Mouse (Mus musculus): Measurements from ENCODE around the gene Man2a1.

Gene Man2a1

DNA sequence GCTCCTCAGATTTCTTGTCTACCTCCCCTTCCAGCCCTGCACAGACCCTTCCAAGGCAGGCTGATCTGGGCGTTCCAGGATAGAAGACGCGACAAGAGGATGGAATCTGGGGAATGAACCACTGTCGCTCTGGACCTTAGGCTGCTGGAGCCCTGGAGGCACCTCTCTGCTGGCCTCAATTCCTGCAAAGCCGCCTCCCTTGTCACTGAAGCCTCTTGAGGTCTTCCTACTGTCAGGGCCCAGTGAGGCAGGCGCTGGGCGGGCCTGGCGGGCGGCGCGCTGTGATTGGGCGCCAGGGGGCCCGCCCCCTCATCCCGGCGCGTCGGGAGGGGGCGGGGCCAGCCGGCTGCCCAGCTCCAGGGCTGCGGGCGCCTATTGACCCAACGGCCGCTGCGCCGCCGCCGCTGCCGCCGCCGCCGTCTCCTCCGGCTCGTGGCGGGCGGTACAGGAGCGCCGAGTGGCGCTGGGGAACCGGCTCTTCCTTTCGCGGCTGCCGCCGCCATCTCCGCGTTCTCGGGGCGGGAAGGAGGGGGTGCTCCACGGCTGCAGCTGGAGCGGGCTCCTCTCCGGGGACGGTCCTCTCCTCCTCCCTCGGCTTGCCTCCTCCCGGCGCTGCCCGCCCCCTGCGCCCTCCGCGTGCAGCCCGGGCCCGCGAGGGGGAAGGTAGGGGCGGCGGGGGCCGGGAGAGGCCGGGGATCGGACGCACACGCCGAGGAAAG, at the start of gene Man2a1:
TSS of gene Man2a1 (plus strand) at position 365 of the 719 bp plus-strand sequence.
- peak; percentile 88 to 91 for DNase-seq

GRCm38 (mm10) chr17:64553358-64553757, 47.2 kb upstream of the Man2a1 start:
- no peak for DNase-seq

- no peak for DNase-seq
Observed at GRCm38 (mm10) chr17:64554901-64555300, 45.6 kb upstream of the Man2a1 start.

DNA sequence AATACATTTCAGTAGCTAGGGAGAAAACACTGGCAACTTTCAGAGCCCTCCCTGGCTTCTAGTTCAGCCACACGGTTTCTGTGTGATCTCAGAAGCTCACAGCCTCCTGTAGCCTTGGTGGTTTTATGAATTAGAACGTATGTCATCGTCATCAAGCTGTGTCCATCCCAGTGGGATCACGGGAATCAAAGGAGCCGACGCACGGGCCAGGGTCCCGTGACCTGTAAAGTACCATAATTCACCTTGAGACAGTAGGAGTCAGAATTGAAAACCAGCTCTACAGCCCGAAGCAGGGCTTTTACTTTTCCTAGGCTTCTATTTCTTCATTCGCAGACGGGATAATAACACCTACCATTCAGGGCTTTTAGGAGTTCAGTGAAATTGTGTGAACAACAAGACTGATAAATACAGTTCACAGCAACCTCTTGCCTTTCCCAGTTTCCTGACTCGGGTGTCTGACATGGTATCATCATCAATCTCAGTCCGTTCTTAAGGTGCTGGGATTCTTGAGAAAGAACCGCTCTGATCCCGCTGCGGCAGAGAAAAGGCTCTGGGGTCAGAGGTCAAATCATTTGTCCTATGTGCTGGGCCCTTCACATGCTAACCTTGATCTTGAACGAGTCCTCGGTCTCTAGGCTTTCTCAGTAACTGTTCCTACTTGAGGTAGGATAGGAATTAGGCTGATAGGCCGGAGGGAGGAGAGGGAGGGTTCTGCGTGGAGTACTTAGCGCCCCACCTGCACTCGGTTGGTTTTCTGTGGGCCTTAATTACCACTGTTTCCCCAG, 43.7 kb upstream of the Man2a1 start:
- DNase-seq = no peak

DNA sequence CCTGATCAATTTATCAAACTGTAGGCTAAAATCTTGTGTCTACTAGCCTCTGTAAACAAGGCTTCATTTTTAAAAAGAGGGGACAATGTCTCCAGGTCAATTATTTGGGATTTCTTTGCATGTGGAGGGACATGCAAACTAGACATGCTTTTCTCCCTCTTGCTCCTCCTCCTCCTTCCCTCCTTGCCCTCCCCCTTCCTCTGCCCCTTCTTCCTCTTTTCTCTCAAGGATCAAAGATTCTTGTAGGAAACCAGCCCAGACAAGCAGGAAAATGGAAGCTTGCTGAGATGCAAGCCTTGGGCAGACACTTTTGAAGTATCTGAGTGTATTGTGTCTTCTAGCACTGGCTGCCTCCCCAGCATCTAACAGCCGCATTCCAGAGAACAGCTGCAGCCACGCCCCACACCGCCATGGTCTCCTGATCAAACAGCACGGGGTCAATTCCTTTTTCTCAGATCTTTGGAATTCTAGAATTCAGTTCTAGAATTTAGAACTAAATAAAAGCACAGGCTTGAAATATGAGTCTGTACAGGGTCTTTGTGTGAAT, 41.5 kb upstream of the Man2a1 start:
- no peak for DNase-seq

DNA sequence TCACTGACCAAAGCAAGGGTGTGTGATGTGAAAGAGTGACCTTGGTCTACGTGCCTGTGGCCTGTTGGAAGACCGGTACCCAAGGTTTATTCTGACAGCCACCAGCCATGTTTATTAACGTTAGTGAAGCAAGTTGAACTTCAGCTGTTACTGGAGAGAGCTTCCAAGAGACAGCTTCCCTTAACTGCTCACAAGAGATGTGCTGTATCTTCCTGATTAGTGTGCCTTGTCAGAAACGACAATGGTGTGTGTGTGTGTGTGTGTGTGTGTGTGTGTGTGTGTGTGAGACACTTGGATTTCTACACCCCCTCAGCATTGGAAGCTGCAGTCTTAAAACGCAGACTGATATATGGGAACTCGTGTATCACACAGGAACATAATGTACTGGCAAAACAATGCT, 34.1 kb upstream of the Man2a1 start:
- DNase-seq = no peak

DNA sequence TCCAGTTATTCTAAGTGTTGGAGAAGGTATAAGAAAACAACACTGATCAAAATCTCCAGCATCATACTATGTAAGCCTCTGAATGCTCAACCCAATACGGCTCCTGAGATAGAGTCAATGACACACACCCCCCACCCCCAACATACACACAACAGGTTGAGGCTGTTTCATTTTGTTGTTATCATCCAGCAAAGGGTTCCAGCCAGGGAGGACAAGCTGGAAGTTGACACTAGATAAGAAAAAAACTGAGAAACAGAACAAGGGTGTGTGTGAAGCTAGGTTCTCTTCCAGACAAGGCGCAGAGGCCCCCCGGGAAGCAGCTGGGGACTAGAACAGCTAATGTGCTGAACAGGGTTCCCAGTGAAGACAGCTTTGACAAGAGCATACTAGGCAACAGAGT, 33.0 kb upstream of the Man2a1 start:
- no peak for DNase-seq

DNA sequence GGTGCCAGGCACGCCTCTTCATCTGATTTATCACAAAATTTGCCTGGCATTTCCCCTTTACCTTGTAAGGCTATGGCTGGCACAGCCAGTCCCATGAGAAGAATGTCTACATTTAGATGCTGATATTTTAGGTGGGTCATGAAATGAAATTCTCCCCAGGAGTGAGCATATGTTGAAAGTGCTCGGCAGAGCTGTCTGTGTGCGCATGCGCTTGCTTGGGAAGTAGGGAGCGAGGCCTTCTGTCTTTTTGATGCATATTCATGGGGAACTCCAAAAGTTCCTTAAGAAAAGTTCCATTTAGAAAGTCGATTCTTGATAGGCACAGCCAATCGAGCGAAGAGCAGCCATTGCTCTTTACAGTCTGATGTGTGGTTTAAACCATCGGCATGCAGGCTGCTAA, 26.6 kb upstream of the Man2a1 start:
- no peak for DNase-seq

- DNase-seq = no peak
Observed at GRCm38 (mm10) chr17:64575240-64575639, 25.3 kb upstream of the Man2a1 start.

DNA sequence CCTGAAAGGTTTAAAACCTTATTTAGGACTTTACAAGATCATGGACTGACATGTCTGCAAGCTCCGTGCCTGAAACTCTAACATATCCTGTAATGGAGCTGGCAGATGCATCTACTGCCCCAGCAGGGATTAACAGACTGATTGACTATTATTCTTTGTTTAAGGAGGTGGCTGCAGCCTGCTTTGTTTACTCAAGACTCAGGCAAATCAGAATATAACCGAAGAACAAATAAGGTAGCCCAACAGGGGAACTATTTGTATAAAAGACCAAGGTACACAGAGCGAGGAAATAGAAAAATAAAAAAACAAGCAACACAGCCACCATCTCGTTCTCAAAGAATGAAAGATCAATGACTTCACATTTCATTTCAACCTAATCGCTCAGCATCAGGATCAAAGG, 23.1 kb upstream of the Man2a1 start:
- no peak for DNase-seq

GRCm38 (mm10) chr17:64578346-64578745, 22.2 kb upstream of the Man2a1 start:
- no peak for DNase-seq

- DNase-seq = peak; percentile 69 to 72
Observed at GRCm38 (mm10) chr17:64579696-64580095, 20.8 kb upstream of the Man2a1 start.

- DNase-seq = no peak
Observed at GRCm38 (mm10) chr17:64581133-64581532, 19.4 kb upstream of the Man2a1 start.

DNA sequence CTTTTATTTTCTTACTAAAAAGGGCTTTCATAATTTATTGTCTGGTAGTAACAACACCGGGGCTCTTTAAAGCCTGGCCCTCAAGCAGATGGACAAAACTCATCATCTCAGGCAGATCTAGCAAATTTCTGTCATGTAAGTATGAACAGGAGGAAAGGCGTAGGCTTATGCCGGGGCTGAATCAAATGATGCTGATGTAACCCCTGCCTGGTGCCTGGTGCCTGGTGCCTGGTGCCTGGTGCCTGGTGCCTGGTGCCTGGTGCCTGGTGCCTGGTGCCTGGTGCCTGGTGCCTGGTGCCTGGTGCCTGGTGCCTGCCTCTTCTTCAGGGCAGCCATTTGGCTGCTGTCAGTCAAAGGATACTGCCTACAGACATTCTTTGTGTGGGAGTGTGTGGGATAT, 18.6 kb upstream of the Man2a1 start:
- no peak for DNase-seq

DNA sequence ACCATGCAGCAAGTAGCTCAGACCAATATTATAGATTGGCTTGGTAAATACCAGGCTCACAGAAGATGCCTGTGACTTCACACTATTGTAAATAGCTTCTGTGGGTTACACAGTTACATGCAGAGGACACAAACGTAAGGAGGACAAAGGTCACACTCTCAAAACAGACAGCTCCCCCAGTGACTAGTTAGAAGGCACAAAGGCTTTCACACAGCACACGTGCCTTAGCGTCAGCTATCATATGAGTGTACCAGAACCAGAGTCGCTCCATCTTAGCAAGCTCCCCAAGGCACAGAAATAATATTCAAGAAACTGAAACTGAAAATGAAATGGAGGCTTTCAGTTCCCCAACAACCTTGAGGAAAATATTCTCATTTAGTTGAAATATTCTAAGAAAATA, 10.1 kb upstream of the Man2a1 start:
- DNase-seq = no peak

GRCm38 (mm10) chr17:64591366-64591765, 9.2 kb upstream of the Man2a1 start:
- DNase-seq = no peak

GRCm38 (mm10) chr17:64592355-64592754, 8.2 kb upstream of the Man2a1 start:
- no peak for DNase-seq

DNA sequence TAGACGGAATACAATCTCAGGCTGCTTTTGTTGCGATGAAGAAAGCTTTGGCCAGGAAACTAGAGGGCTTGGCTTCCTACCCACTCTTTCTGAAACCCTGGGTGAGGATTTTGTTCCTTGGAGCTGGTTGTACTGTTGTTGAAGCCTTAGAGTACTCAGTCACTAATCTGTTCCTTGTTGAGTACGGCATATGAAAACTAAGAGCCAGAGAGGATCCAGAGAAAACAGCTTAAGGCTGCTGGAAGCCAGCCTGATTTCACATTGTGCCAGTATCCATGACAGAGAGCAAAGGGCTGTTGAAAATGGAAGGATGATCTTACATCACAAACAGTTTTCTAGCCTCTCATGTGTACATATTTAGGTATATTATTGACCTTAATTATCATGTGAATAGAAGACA, 7.7 kb upstream of the Man2a1 start:
- DNase-seq = peak; percentile 30 to 31

GRCm38 (mm10) chr17:64597770-64598169, 2.8 kb upstream of the Man2a1 start:
- no peak for DNase-seq

GRCm38 (mm10) chr17:64599916-64600315, 620 bp upstream of the Man2a1 start:
- peak; percentile 57 to 62 for DNase-seq

- peak; percentile 49 to 71 for DNase-seq
Observed at GRCm38 (mm10) chr17:64601091-64601750, 685 bp downstream of the Man2a1 start.

GRCm38 (mm10) chr17:64601751-64602578, 1.4 kb downstream of the Man2a1 start:
- DNase-seq = peak; percentile 71

DNA sequence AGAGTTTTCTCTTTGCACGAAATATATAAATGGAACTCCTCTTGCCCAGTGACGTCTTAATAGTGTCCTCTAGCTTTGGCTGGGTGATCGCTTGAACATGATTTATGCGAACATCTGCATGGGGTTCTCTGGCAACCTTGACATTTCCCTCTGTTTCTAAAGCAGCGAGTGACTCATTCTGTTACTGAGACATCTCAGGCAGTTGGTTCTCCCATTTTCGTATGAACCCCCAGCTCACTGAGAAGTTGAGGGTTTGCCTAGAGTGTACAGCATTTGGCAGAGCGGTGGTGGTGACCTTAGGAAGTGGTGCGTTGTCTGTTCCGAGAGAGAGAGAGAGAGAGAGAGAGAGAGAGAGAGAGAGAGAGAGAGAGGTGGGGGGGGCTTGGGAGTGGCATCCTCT, 2.6 kb downstream of the Man2a1 start:
- no peak for DNase-seq

Data from cerebellum, postnatal 14 days (tissue).